Mouse (Mus musculus) cortical plate, adult 2 months (tissue): ENCODE results near the gene Rapgef2.

Source experiments
- CTCF ChIP-seq: fragments of 200-500 bp; IDR thresholded peaks from 2 replicates; pipeline ENCODE4 v1.5.1; 2011; ENCODE audit warnings: mild to moderate bottlenecking, control low read depth, low read length; ENCODE audit not compliant: insufficient read depth; ENCODE audit errors: extremely low read depth
- POLR2A ChIP-seq: fragments of 200-500 bp; IDR thresholded peaks from 2 replicates; pipeline ENCODE4 v1.6.1; 2011; ENCODE audit warnings: mild to moderate bottlenecking, low read length, control low read depth; ENCODE audit not compliant: insufficient read depth; ENCODE audit errors: extremely low read depth

GRCm38 (mm10) chr3:79269872-79270271 is 16.4 kb downstream of the Rapgef2 start:
- no peak for TF ChIP-seq POLR2A
- TF ChIP-seq CTCF, result no peak
